Mouse (Mus musculus): Measurements from ENCODE around the gene Fam114a2. TPM values are rescaled to one million over a fixed set of nuclear protein-coding genes. Genes with fewer than 3 reads are reported as not detected.

The Fam114a2 gene
- total RNA-seq, 2 experiments from 2014 or later: 28.4 to 59.7 TPM

GRCm38 (mm10) chr11:57465025-57465424 lies 53.4 kb downstream of the Fam114a2 start:
- no peak; the same call in 1 of the 2 replicates for ATAC-seq (replicated peaks; ENCODE audit: low FRiP score, poor library complexity, severe bottlenecking)

- no peak for ATAC-seq (replicated peaks; ENCODE audit: low FRiP score, poor library complexity, severe bottlenecking)
Observed at GRCm38 (mm10) chr11:57459759-57460158, 58.7 kb downstream of the Fam114a2 start.

GRCm38 (mm10) chr11:57454421-57454820 lies 64.0 kb downstream of the Fam114a2 start:
- ATAC-seq (replicated peaks; ENCODE audit: low FRiP score, poor library complexity, severe bottlenecking): no peak

- ATAC-seq (replicated peaks; ENCODE audit: low FRiP score, poor library complexity, severe bottlenecking): no peak
Observed at GRCm38 (mm10) chr11:57445237-57445962, 73.0 kb downstream of the Fam114a2 start.

- no peak for ATAC-seq (replicated peaks; ENCODE audit: low FRiP score, poor library complexity, severe bottlenecking)
Observed at GRCm38 (mm10) chr11:57434153-57434552, 84.3 kb downstream of the Fam114a2 start.

Other genes with a start within 250 kb of the Fam114a2 start
- gene Mfap3, start within 50 bp of the Fam114a2 start, total RNA-seq (2015; ENCODE audit: low replicate concordance): 10.8 and 12.5 TPM in 2 replicates
- 6.3 and 7.6 TPM in 2 replicates for gene Mfap3, start within 50 bp of the Fam114a2 start, total RNA-seq (2017; ENCODE audit: low replicate concordance)
- gene Galnt10, start 126.8 kb upstream of the Fam114a2 start, total RNA-seq (2015; ENCODE audit: low replicate concordance): 39.4 and 43.5 TPM in 2 replicates
- 102 and 103 TPM in 2 replicates for gene Galnt10, start 126.8 kb upstream of the Fam114a2 start, total RNA-seq (2017; ENCODE audit: low replicate concordance)

All from erythroblast, adult 5-6 weeks (primary cell).